Mouse (Mus musculus): ENCODE data around the gene Atp8a1. TPM values are rescaled to one million over a fixed set of nuclear protein-coding genes. Genes with fewer than 3 reads are reported as not detected.

Atp8a1 gene
- polyA plus RNA-seq, 1 experiment from 2014 or later, result 17.0 TPM

GRCm38 (mm10) chr5:67794129-67794800 lies 53.0 kb downstream of the Atp8a1 start:
- Histone ChIP-seq H3K9me3 (no peaks in the 10 kb centered on the region), H3K4me1 (replicated peaks) (peaks cover 7% of the 10 kb centered on the region; the same call in 1 of the 2 replicates), H3K36me3 (no peaks in the 10 kb centered on the region), H3K4me3 (no peak overlapping the region), H3K27ac (no peak overlapping the region), H3K27me3 (ENCODE audit: insufficient read depth, poor library complexity, severe bottlenecking) (no peaks in the 10 kb centered on the region)
- WGBS, result 87% methylated on average over 10 of the region's 10 CpGs
- DNase-seq (ENCODE audit: low spot score), result no peak

- WGBS, result 84% methylated on average over 7 of the region's 7 CpGs
Observed at GRCm38 (mm10) chr5:67782775-67783174, 64.5 kb downstream of the Atp8a1 start.

GRCm38 (mm10) chr5:67778026-67778425 lies 69.2 kb downstream of the Atp8a1 start:
- DNase-seq (ENCODE audit: low spot score), result peak; percentile 13
- WGBS, result 80% methylated on average over 8 of the region's 8 CpGs
- Histone ChIP-seq H3K36me3 (no peaks in the 10 kb centered on the region), H3K9me3 (no peaks in the 10 kb centered on the region), H3K27me3 (ENCODE audit: insufficient read depth, poor library complexity, severe bottlenecking) (no peaks in the 10 kb centered on the region), H3K27ac (no peak overlapping the region), H3K4me3 (no peak overlapping the region), H3K4me1 (replicated peaks) (no peaks in the 10 kb centered on the region)

More at GRCm38 (mm10) chr5:67782775-67783174, 64.5 kb downstream of the Atp8a1 start:
- Histone ChIP-seq H3K27ac (no peak overlapping the region), H3K4me3 (no peak overlapping the region), H3K27me3 (ENCODE audit: insufficient read depth, poor library complexity, severe bottlenecking) (no peaks in the 10 kb centered on the region), H3K36me3 (no peaks in the 10 kb centered on the region), H3K9me3 (no peaks in the 10 kb centered on the region), H3K4me1 (replicated peaks) (no peaks in the 10 kb centered on the region)
- no peak for DNase-seq (ENCODE audit: low spot score)

- DNase-seq (ENCODE audit: low spot score), result no peak
- H3K36me3 ChIP-seq, result no peaks in the 10 kb centered on the region
- WGBS, result 94% methylated on average over 2 of the region's 2 CpGs
Observed at GRCm38 (mm10) chr5:67774186-67774585, 73.0 kb downstream of the Atp8a1 start.

GRCm38 (mm10) chr5:67768708-67769107 lies 78.5 kb downstream of the Atp8a1 start:
- no peak for DNase-seq (ENCODE audit: low spot score)
- Histone ChIP-seq H3K27ac (no peak overlapping the region), H3K36me3 (0 out of 2 replicates have a peak, but pooled peaks cover 3% of the 10 kb centered on the region), H3K4me3 (no peak overlapping the region), H3K9me3 (no peaks in the 10 kb centered on the region), H3K4me1 (replicated peaks) (no peaks in the 10 kb centered on the region), H3K27me3 (ENCODE audit: insufficient read depth, poor library complexity, severe bottlenecking) (no peaks in the 10 kb centered on the region)
- 91% methylated on average over 8 of the region's 8 CpGs for WGBS

More at GRCm38 (mm10) chr5:67774186-67774585, 73.0 kb downstream of the Atp8a1 start:
- no peaks in the 10 kb centered on the region for H3K9me3 ChIP-seq
- H3K27me3 ChIP-seq (ENCODE audit: insufficient read depth, poor library complexity, severe bottlenecking), result no peaks in the 10 kb centered on the region
- no peak overlapping the region for H3K27ac ChIP-seq
- H3K4me1 ChIP-seq (replicated peaks), result no peaks in the 10 kb centered on the region
- H3K4me3 ChIP-seq, result no peak overlapping the region

GRCm38 (mm10) chr5:67764798-67765197 lies 82.4 kb downstream of the Atp8a1 start:
- Histone ChIP-seq H3K27me3 (ENCODE audit: insufficient read depth, poor library complexity, severe bottlenecking) (no peaks in the 10 kb centered on the region), H3K4me3 (no peak overlapping the region), H3K27ac (no peak overlapping the region), H3K4me1 (replicated peaks) (no peaks in the 10 kb centered on the region), H3K9me3 (no peaks in the 10 kb centered on the region), H3K36me3 (peaks cover 22% of the 10 kb centered on the region)
- 95% methylated on average over 3 of the region's 3 CpGs for WGBS
- DNase-seq (ENCODE audit: low spot score), result no peak

GRCm38 (mm10) chr5:67758126-67758525 lies 89.1 kb downstream of the Atp8a1 start:
- Histone ChIP-seq H3K4me1 (replicated peaks) (peaks cover 12% of the 10 kb centered on the region; the same call in 1 of the 2 replicates), H3K27me3 (ENCODE audit: insufficient read depth, poor library complexity, severe bottlenecking) (no peaks in the 10 kb centered on the region), H3K27ac (no peak overlapping the region), H3K36me3 (peaks cover 23% of the 10 kb centered on the region), H3K4me3 (no peak overlapping the region), H3K9me3 (no peaks in the 10 kb centered on the region)
- WGBS, result 93% methylated on average over 6 of the region's 6 CpGs
- DNase-seq (ENCODE audit: low spot score), result no peak

- H3K4me1 ChIP-seq (replicated peaks), result peaks cover 28% of the 10 kb centered on the region
- 26% methylated on average over 6 of the region's 6 CpGs for WGBS
- peaks cover 12% of the 10 kb centered on the region for H3K36me3 ChIP-seq
- H3K9me3 ChIP-seq, result no peaks in the 10 kb centered on the region
- peak; percentile 40 for DNase-seq (ENCODE audit: low spot score)
- no peak overlapping the region for H3K27ac ChIP-seq
- H3K27me3 ChIP-seq (ENCODE audit: insufficient read depth, poor library complexity, severe bottlenecking), result no peaks in the 10 kb centered on the region
- H3K4me3 ChIP-seq, result no peak overlapping the region
Observed at GRCm38 (mm10) chr5:67756138-67756537, 91.1 kb downstream of the Atp8a1 start.

GRCm38 (mm10) chr5:67753057-67753456 lies 94.2 kb downstream of the Atp8a1 start:
- 22% methylated on average over 2 of the region's 2 CpGs for WGBS
- peaks cover 15% of the 10 kb centered on the region for H3K36me3 ChIP-seq
- 0 out of 2 replicates have a peak overlapping the region, but pooled peaks have one; percentile 74 for H3K27ac ChIP-seq
- peaks cover under 1% of the 10 kb centered on the region; the same call in 1 of the 2 replicates for H3K9me3 ChIP-seq
- peaks cover 28% of the 10 kb centered on the region for H3K4me1 ChIP-seq (replicated peaks)
- DNase-seq (ENCODE audit: low spot score), result no peak
- no peak overlapping the region for H3K4me3 ChIP-seq
- no peaks in the 10 kb centered on the region for H3K27me3 ChIP-seq (ENCODE audit: insufficient read depth, poor library complexity, severe bottlenecking)

- Histone ChIP-seq H3K4me3 (no peak overlapping the region), H3K9me3 (peaks cover 5% of the 10 kb centered on the region), H3K4me1 (replicated peaks) (peaks cover 28% of the 10 kb centered on the region), H3K36me3 (peaks cover 17% of the 10 kb centered on the region), H3K27me3 (ENCODE audit: insufficient read depth, poor library complexity, severe bottlenecking) (no peaks in the 10 kb centered on the region), H3K27ac (peak overlapping the region; percentile 74)
- DNase-seq (ENCODE audit: low spot score), result peak; percentile 37
- WGBS, result 38% methylated on average over 10 of the region's 10 CpGs
Observed at GRCm38 (mm10) chr5:67752629-67753028, 94.6 kb downstream of the Atp8a1 start.

GRCm38 (mm10) chr5:67752007-67752406 lies 95.2 kb downstream of the Atp8a1 start:
- Histone ChIP-seq H3K27ac (peak overlapping the region; percentile 74; the same call in 1 of the 2 replicates), H3K4me1 (replicated peaks) (peaks cover 28% of the 10 kb centered on the region), H3K27me3 (ENCODE audit: insufficient read depth, poor library complexity, severe bottlenecking) (no peaks in the 10 kb centered on the region), H3K36me3 (peaks cover 23% of the 10 kb centered on the region), H3K9me3 (peaks cover 9% of the 10 kb centered on the region), H3K4me3 (no peak overlapping the region)
- WGBS, result 33% methylated on average over 3 of the region's 3 CpGs
- DNase-seq (ENCODE audit: low spot score), result peak; percentile 54

GRCm38 (mm10) chr5:67739261-67739660 lies 108.0 kb downstream of the Atp8a1 start:
- Histone ChIP-seq H3K27ac (no peak overlapping the region), H3K9me3 (peaks cover 5% of the 10 kb centered on the region; the same call in 1 of the 2 replicates), H3K27me3 (ENCODE audit: insufficient read depth, poor library complexity, severe bottlenecking) (no peaks in the 10 kb centered on the region), H3K4me1 (replicated peaks) (no peaks in the 10 kb centered on the region), H3K4me3 (no peak overlapping the region), H3K36me3 (peaks cover 22% of the 10 kb centered on the region)
- DNase-seq (ENCODE audit: low spot score), result no peak
- 90% methylated on average over 3 of the region's 3 CpGs for WGBS

GRCm38 (mm10) chr5:67738133-67738532 lies 109.1 kb downstream of the Atp8a1 start:
- Histone ChIP-seq H3K9me3 (peaks cover 5% of the 10 kb centered on the region; the same call in 1 of the 2 replicates), H3K36me3 (peaks cover 11% of the 10 kb centered on the region; the same call in 1 of the 2 replicates), H3K4me3 (no peak overlapping the region), H3K27ac (no peak overlapping the region), H3K27me3 (ENCODE audit: insufficient read depth, poor library complexity, severe bottlenecking) (no peaks in the 10 kb centered on the region), H3K4me1 (replicated peaks) (no peaks in the 10 kb centered on the region)
- 91% methylated on average over 10 of the region's 10 CpGs for WGBS
- DNase-seq (ENCODE audit: low spot score), result no peak
